Mouse (Mus musculus) embryonic facial prominence, embryonic 10.5 days (tissue): ENCODE data around the gene C330021F23Rik. TPM values are rescaled to one million over a fixed set of nuclear protein-coding genes. Genes with fewer than 3 reads are reported as not detected.
"Not testable (repeated sequence)": the region's sequence is repeated elsewhere in the genome, so short reads cannot be mapped to it uniquely, and the experiment has no call there.

Experiments used
- DNase-seq: peaks from one replicate; pipeline ENCODE4 v3.0.0-alpha.2; 2017; ENCODE audit warnings: low spot score
- H3K27ac ChIP-seq: fragments of 300-500 bp; sonication (generic); replicated peaks from 2 replicates; pipeline ENCODE4 v1.5.1; 2016; ENCODE audit warnings: mild to moderate bottlenecking
- H3K27me3 ChIP-seq: fragments of 300-500 bp; sonication (generic); replicated peaks from 2 replicates; pipeline ENCODE4 v1.6.1; 2016; ENCODE audit warnings: low read depth, mild to moderate bottlenecking; ENCODE audit not compliant: poor library complexity, severe bottlenecking
- H3K36me3 ChIP-seq: fragments of 300-500 bp; sonication (generic); replicated peaks from 2 replicates; pipeline ENCODE4 v1.6.1; 2016; ENCODE audit warnings: mild to moderate bottlenecking, moderate library complexity
- H3K4me1 ChIP-seq: fragments of 300-500 bp; sonication (generic); 2 replicates; pipeline ENCODE4 v1.6.1; 2016
- H3K4me3 ChIP-seq: fragments of 300-500 bp; sonication (generic); 2 replicates; pipeline ENCODE4 v1.5.1; 2016; ENCODE audit warnings: mild to moderate bottlenecking, moderate library complexity
- H3K9me3 ChIP-seq: fragments of 300-500 bp; sonication (generic); 2 replicates; pipeline ENCODE4 v1.6.1; 2016; ENCODE audit warnings: mild to moderate bottlenecking
- WGBS: fragments of 180-500 bp; shearing (Covaris S2); methylation state at CpG from one replicate; pipeline ENCODE4 v1.1.7; 2016; 5-methylcytosine and 5-hydroxymethylcytosine counted together
- polyA plus RNA-seq: library from polyadenylated mRNA; unstranded; fragments of >200 nt; fragmentation: Nextera tagmentation; extraction: Ambion mirVana; gene quantifications from 2 replicates; pipeline ENCODE4 v1.2.1, GENCODE M21; 2016

Gene C330021F23Rik
- polyA plus RNA-seq, 1 experiment from 2014 or later: 6.8 TPM

- no peak for DNase-seq
- Histone ChIP-seq H3K4me3 (peak overlapping the region; percentile 53), H3K27ac (peak overlapping the region; percentile 86), H3K9me3 (no peaks in the 10 kb centered on the region), H3K27me3 (no peaks in the 10 kb centered on the region), H3K4me1 (peaks cover 22% of the 10 kb centered on the region), H3K36me3 (no peaks in the 10 kb centered on the region)
- WGBS: 6% methylated on average over 7 of the region's 7 CpGs
Observed at GRCm38 (mm10) chr8:3568378-3568777, 588 bp downstream of the C330021F23Rik start.

- DNase-seq: no peak
- 92% methylated on average over 5 of the region's 5 CpGs for WGBS
- H3K27me3 ChIP-seq: no peaks in the 10 kb centered on the region
- peaks cover 22% of the 10 kb centered on the region for H3K4me1 ChIP-seq
- no peaks in the 10 kb centered on the region for H3K36me3 ChIP-seq
- H3K4me3 ChIP-seq: no peak overlapping the region
- H3K9me3 ChIP-seq: no peaks in the 10 kb centered on the region
- no peak overlapping the region for H3K27ac ChIP-seq
Observed at GRCm38 (mm10) chr8:3569784-3570183, 2.0 kb downstream of the C330021F23Rik start.

- 91% methylated on average over 3 of the region's 3 CpGs for WGBS
- no peak for DNase-seq
- Histone ChIP-seq H3K27me3 (no peaks in the 10 kb centered on the region), H3K27ac (no peak overlapping the region), H3K9me3 (no peaks in the 10 kb centered on the region), H3K36me3 (no peaks in the 10 kb centered on the region), H3K4me1 (no peaks in the 10 kb centered on the region), H3K4me3 (no peak overlapping the region)
Observed at GRCm38 (mm10) chr8:3574546-3574945, 6.8 kb downstream of the C330021F23Rik start.

- Histone ChIP-seq H3K27me3 (no peaks in the 10 kb centered on the region), H3K4me3 (no peak overlapping the region)
- WGBS: 77% methylated on average over 15 of the region's 15 CpGs
Observed at GRCm38 (mm10) chr8:3576211-3576960, 8.6 kb downstream of the C330021F23Rik start.

GRCm38 (mm10) chr8:3579390-3580364, 11.9 kb downstream of the C330021F23Rik start:
- H3K9me3 ChIP-seq: no peaks in the 10 kb centered on the region
- H3K36me3 ChIP-seq: no peaks in the 10 kb centered on the region
- H3K27ac ChIP-seq: no peak overlapping the region
- no peaks in the 10 kb centered on the region for H3K4me1 ChIP-seq
- WGBS: 78% methylated on average over 9 of the region's 9 CpGs
- no peaks in the 10 kb centered on the region for H3K27me3 ChIP-seq
- H3K4me3 ChIP-seq: no peak overlapping the region
- peak; percentile 37 for DNase-seq

More at GRCm38 (mm10) chr8:3576211-3576960, 8.6 kb downstream of the C330021F23Rik start:
- Histone ChIP-seq H3K4me1 (no peaks in the 10 kb centered on the region), H3K9me3 (no peaks in the 10 kb centered on the region), H3K36me3 (no peaks in the 10 kb centered on the region), H3K27ac (no peak overlapping the region)
- no peak for DNase-seq

- H3K4me1 ChIP-seq, DNase-seq, H3K4me3 ChIP-seq, H3K9me3 ChIP-seq, H3K36me3 ChIP-seq, H3K27ac ChIP-seq: not testable (repeated sequence)
- WGBS: 78% methylated on average over 3 of the region's 3 CpGs
- H3K27me3 ChIP-seq: peaks cover 14% of the 10 kb centered on the region
Observed at GRCm38 (mm10) chr8:3581961-3582360, 14.2 kb downstream of the C330021F23Rik start.

- WGBS: 91% methylated on average over 2 of the region's 2 CpGs
- no peak overlapping the region for H3K4me3 ChIP-seq
- H3K27ac ChIP-seq: no peak overlapping the region
- H3K27me3 ChIP-seq: peaks cover 35% of the 10 kb centered on the region
- no peak for DNase-seq
- H3K4me1 ChIP-seq: peaks cover 7% of the 10 kb centered on the region
- H3K9me3 ChIP-seq: no peaks in the 10 kb centered on the region
- no peaks in the 10 kb centered on the region for H3K36me3 ChIP-seq
Observed at GRCm38 (mm10) chr8:3586452-3586851, 18.7 kb downstream of the C330021F23Rik start.

- Histone ChIP-seq H3K9me3 (no peaks in the 10 kb centered on the region), H3K4me1 (peaks cover 7% of the 10 kb centered on the region), H3K4me3 (peak within 1 kb of the TSS; percentile 77), H3K27me3 (peaks cover 35% of the 10 kb centered on the region), H3K36me3 (no peaks in the 10 kb centered on the region), H3K27ac (peak within 1 kb of the TSS; percentile 79)
- WGBS: 8% methylated on average over 7 of the region's 7 CpGs
- DNase-seq: no peak
Observed at GRCm38 (mm10) chr8:3586993-3587390, 19.2 kb downstream of the C330021F23Rik start, which contains the start of gene Camsap3. TSS of gene Camsap3 (plus strand) at chr8:3587293.

- H3K27me3 ChIP-seq: peaks cover 35% of the 10 kb centered on the region
- H3K9me3 ChIP-seq: no peaks in the 10 kb centered on the region
- peaks cover 7% of the 10 kb centered on the region for H3K4me1 ChIP-seq
- H3K27ac ChIP-seq: peak overlapping the region; percentile 79
- H3K36me3 ChIP-seq: no peaks in the 10 kb centered on the region
- under 1% methylated on average over 77 of the region's 77 CpGs for WGBS
- DNase-seq: peak; percentile 81
- peak overlapping the region; percentile 77 for H3K4me3 ChIP-seq
Observed at GRCm38 (mm10) chr8:3587391-3588257, 19.8 kb downstream of the C330021F23Rik start.

- peak overlapping the region; percentile 79 for H3K27ac ChIP-seq
- WGBS: 7% methylated on average over 11 of the region's 11 CpGs
Observed at GRCm38 (mm10) chr8:3588258-3588633, 20.5 kb downstream of the C330021F23Rik start.

GRCm38 (mm10) chr8:3593470-3593869, 25.7 kb downstream of the C330021F23Rik start:
- no peak for DNase-seq
- Histone ChIP-seq H3K27ac (no peak overlapping the region), H3K9me3 (no peaks in the 10 kb centered on the region), H3K4me1 (peaks cover 5% of the 10 kb centered on the region), H3K36me3 (peaks cover 7% of the 10 kb centered on the region), H3K27me3 (peaks cover 6% of the 10 kb centered on the region), H3K4me3 (no peak overlapping the region)
- 73% methylated on average over 3 of the region's 3 CpGs for WGBS

More at GRCm38 (mm10) chr8:3588258-3588633, 20.5 kb downstream of the C330021F23Rik start:
- H3K4me3 ChIP-seq: peak overlapping the region; percentile 77
- H3K9me3 ChIP-seq: no peaks in the 10 kb centered on the region
- H3K27me3 ChIP-seq: peaks cover 35% of the 10 kb centered on the region
- peaks cover 7% of the 10 kb centered on the region for H3K4me1 ChIP-seq
- no peaks in the 10 kb centered on the region for H3K36me3 ChIP-seq
- peak; percentile 39 for DNase-seq

- Histone ChIP-seq H3K4me3 (no peak overlapping the region), H3K27me3 (no peaks in the 10 kb centered on the region), H3K4me1 (peaks cover 5% of the 10 kb centered on the region), H3K9me3 (no peaks in the 10 kb centered on the region), H3K36me3 (peaks cover 16% of the 10 kb centered on the region), H3K27ac (no peak overlapping the region)
- WGBS: 88% methylated on average over 2 of the region's 2 CpGs
- no peak for DNase-seq
Observed at GRCm38 (mm10) chr8:3594466-3594865, 26.7 kb downstream of the C330021F23Rik start.
